In the genomic region with DNA sequence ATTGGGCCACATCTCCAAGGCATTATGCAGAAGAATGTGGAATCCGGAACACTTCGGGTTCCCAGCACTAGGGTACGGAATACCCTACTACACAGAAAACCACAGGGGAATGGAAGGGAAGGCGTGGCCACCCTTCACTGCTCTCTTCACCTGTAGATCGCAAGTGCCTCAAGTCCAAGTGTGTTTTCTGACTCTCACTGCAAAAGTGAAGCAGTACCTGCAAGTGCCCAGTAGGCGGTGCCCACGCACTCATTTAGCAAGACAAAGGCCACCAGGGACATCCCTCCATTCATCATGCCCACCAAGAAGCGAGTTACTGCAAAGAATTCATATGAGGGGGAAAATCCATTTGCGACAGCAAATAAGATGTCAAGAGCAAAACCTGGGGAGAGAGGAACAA, we compare ENCODE assay signal across 8 mouse cellular contexts. TPM values are rescaled to one million over a fixed set of nuclear protein-coding genes. Genes with fewer than 3 reads are reported as not detected.
DNase-seq lines count a peak whose midpoint lies in the region; TF ChIP-seq lines count a peak whose summit lies in the region.

No protein-coding gene starts in this region.

- intact Hi-C loops in heart, postnatal 36 days (cut with DNase I), result loop anchor here (5.0 kb wide), 3 partner anchors 165 to 345 kb away; no protein-coding TSS in a partner anchor

- H3K9ac ChIP-seq in MEL (ENCODE audit: control insufficient read depth, low read depth, low read length, poor library complexity, severe bottlenecking), result no peak overlapping the region

- no peaks in the 10 kb centered on the region for H3K79me2 ChIP-seq in MEL (ENCODE audit: control insufficient read depth, insufficient read depth, low read length, poor library complexity)

- H3K4me1 ChIP-seq in MEL (ENCODE audit: control insufficient read depth in 1 of 2, insufficient read depth in 2 of 2, low read length in 2 of 2), result no peaks in the 10 kb centered on the region

- no peak for TF ChIP-seq POLR2A in MEL (IDR thresholded peaks at IDR 0.05; ENCODE audit: control insufficient read depth in 1 of 2, insufficient read depth in 1 of 2, low read depth in 1 of 2, low read length in 2 of 2, poor library complexity in 1 of 2)

- peak; percentile 80 for TF ChIP-seq RAD21 in MEL (IDR thresholded peaks at IDR 0.05; ENCODE audit: low read depth, low read length)

- no peaks in the 10 kb centered on the region for H3K9me3 ChIP-seq in MEL (replicated peaks; ENCODE audit: insufficient read depth, low read length)

- H3K36me3 ChIP-seq in MEL (ENCODE audit: control insufficient read depth in 1 of 2, insufficient read depth in 2 of 2, low read length in 2 of 2), result no peaks in the 10 kb centered on the region

- peak; percentile 82 for DNase-seq in MEL (ENCODE audit: low read depth, low spot score)
- peak; percentile 93 for DNase-seq in brain, adult 2 months (ENCODE audit: low read depth, low spot score)
- DNase-seq in fibroblast of lung, adult 2 months (ENCODE audit: low read depth), result peak; percentile 37
- peak; percentile 65 to 69 for DNase-seq in heart, postnatal 36 days
- peak; percentile 65 for DNase-seq in layer of hippocampus, adult 9-11 months
- peak; percentile 81 to 83 for DNase-seq in lung, postnatal 4 days
- peak; percentile 76 to 80 for DNase-seq in right cerebral cortex, adult 2 months (ENCODE audit: low spot score in 2 of 2)
- peak; percentile 40 for DNase-seq in urinary bladder, postnatal 25 days (ENCODE audit: low spot score)

- no peak overlapping the region for H3K4me3 ChIP-seq in MEL (ENCODE audit: control insufficient read depth in 1 of 2, insufficient read depth in 1 of 2, low read depth in 2 of 2, low read length in 2 of 2)

- no peak for TF ChIP-seq EP300 in MEL (IDR thresholded peaks at IDR 0.05; ENCODE audit: low read depth in 1 of 2, low read length in 2 of 2)

- no peak overlapping the region for H3K27ac ChIP-seq in MEL (ENCODE audit: control insufficient read depth, low read depth, low read length)

- TF ChIP-seq CTCF in MEL (IDR thresholded peaks at IDR 0.05 in 2 of 3, conservative IDR thresholded peaks at IDR 0.05 in 1 of 3; ENCODE audit: control insufficient read depth in 1 of 3, insufficient read depth in 1 of 3, low read depth in 2 of 3, low read length in 3 of 3, poor library complexity in 1 of 3, severe bottlenecking in 1 of 3), result peak; percentile 79 to 88 (median 81)

- H3K27me3 ChIP-seq in MEL (ENCODE audit: control insufficient read depth in 1 of 2, insufficient read depth in 2 of 2, low read length in 2 of 2), result no peaks in the 10 kb centered on the region

TF ChIP-seq in MEL, 35 proteins besides CTCF, POLR2A, EP300 and RAD21:
- TF ChIP-seq TAL1 (IDR thresholded peaks at IDR 0.05; ENCODE audit: low read length) (no peak), SMC3 (IDR thresholded peaks at IDR 0.05; ENCODE audit: low read depth, low read length) (peak; percentile 79), ZC3H11A (IDR thresholded peaks at IDR 0.05; ENCODE audit: low read depth, low read length) (peak; percentile 58)
TF ChIP-seq in MEL: peak in this region for 2.

RNA-seq across cellular contexts. Expression of gene Slc22a15, which starts 27.4 kb away (rescaled TPM):
- total RNA-seq in MEL (2012; rRNA removed), result 2.1 and 2.2 TPM in 2 replicates
- polyA plus RNA-seq in MEL (2012; ENCODE audit: insufficient read depth in 1 of 2, insufficient read length in 2 of 2, low read depth in 1 of 2, low replicate concordance in 2 of 2, missing spikeins in 1 of 2), result 1 to 10 TPM in 1 of 2 experiments, not detected in 1; 7.9 TPM
- 1 to 10 TPM; 2.5 to 2.8 TPM for total RNA-seq in heart, postnatal 36 days (2021)

RNA-seq across cellular contexts. Expression of gene Mab21l3, which starts 48.1 kb away (rescaled TPM):
- not detected in 2 replicates for total RNA-seq in MEL (2012; rRNA removed)
- under 1 TPM in 1 of 2 experiments, not detected in 1; 0.04 TPM for polyA plus RNA-seq in MEL (2012; ENCODE audit: insufficient read depth in 1 of 2, insufficient read length in 2 of 2, low read depth in 1 of 2, low replicate concordance in 2 of 2, missing spikeins in 1 of 2)
- not detected for total RNA-seq in heart, postnatal 36 days (2021)

Comparison
In these comparisons a context has a peak if more than half of its experiments do, and no peak if none do; other contexts are left out.
1. DNase-seq: peak in every context shown above with its lines; median percentile 93 in brain, adult 2 months; 82 in MEL; 82 in lung, postnatal 4 days; 78 in right cerebral cortex, adult 2 months; 67 in heart, postnatal 36 days; 65 in layer of hippocampus, adult 9-11 months; 40 in urinary bladder, postnatal 25 days; 37 in fibroblast of lung, adult 2 months.